Mouse (Mus musculus) CH12.LX (cell line): ENCODE measurements around the gene Trp53i13. TPM values are rescaled to one million over a fixed set of nuclear protein-coding genes. Genes with fewer than 3 reads are reported as not detected.

Experiments
- DNase-seq: peaks from one replicate; pipeline ENCODE4 v3.0.0-alpha.2; 2013; ENCODE audit errors: extremely low read depth
- H3K27ac ChIP-seq: 2 replicates; pipeline ENCODE4 v1.5.1; 2012; ENCODE audit warnings: low read depth, mild to moderate bottlenecking, control low read depth, moderate library complexity; ENCODE audit not compliant: insufficient read depth
- H3K27me3 ChIP-seq: replicated peaks from 2 replicates; pipeline ENCODE3; 2012; ENCODE audit warnings: inconsistent platforms
- H3K36me3 ChIP-seq, 2 experiments: replicated peaks in 1 of 2; 2 replicates each; pipeline versions ENCODE3 to v1.6.1; 2012; ENCODE audit warnings: inconsistent platforms in 1 of 2, low read length in 1 of 2, mild to moderate bottlenecking in 1 of 2, mixed read lengths in 1 of 2, moderate library complexity in 1 of 2; ENCODE audit not compliant: control insufficient read depth in 1 of 2, insufficient read depth in 1 of 2
- H3K4me1 ChIP-seq, 2 experiments: 2 replicates each; pipeline ENCODE4 v1.6.1; 2012; ENCODE audit warnings: inconsistent platforms in 1 of 2, moderate library complexity in 1 of 2; ENCODE audit not compliant: insufficient read depth in 2 of 2, control insufficient read depth in 1 of 2
- H3K4me2 ChIP-seq: 2 replicates; pipeline ENCODE4 v1.6.1; 2012; ENCODE audit warnings: low read depth, mild to moderate bottlenecking, control low read depth; ENCODE audit not compliant: poor library complexity, insufficient read depth, severe bottlenecking
- H3K4me3 ChIP-seq, 3 experiments: fragments of 150-350 bp in 1 of 3; sonication (generic) in 1 of 3; replicated peaks in 1 of 3; 2 replicates each; pipeline versions ENCODE3 to v1.5.1; 2011 to 2012; ENCODE audit warnings: low read depth in 2 of 3, low read length in 2 of 3, mild to moderate bottlenecking in 2 of 3, moderate library complexity in 2 of 3, control low read depth in 1 of 3, improper control_type of control experiment in 1 of 3, inconsistent platforms in 1 of 3, mixed read lengths in 1 of 3; ENCODE audit not compliant: poor library complexity in 1 of 3
- H3K79me2 ChIP-seq: replicated peaks from 2 replicates; pipeline ENCODE4 v1.6.1; 2012; ENCODE audit warnings: mild to moderate bottlenecking, moderate library complexity; ENCODE audit not compliant: control insufficient read depth, poor library complexity, insufficient read depth, severe bottlenecking; ENCODE audit errors: extremely low read depth
- H3K9ac ChIP-seq: 2 replicates; pipeline ENCODE4 v1.6.1; 2012; ENCODE audit warnings: low read depth, mild to moderate bottlenecking, control low read depth, moderate library complexity; ENCODE audit not compliant: insufficient read depth
- H3K9me3 ChIP-seq: replicated peaks from 2 replicates; pipeline ENCODE3; 2012; ENCODE audit warnings: low read length, inconsistent platforms, mixed read lengths
- BHLHE40 ChIP-seq: IDR thresholded peaks from 2 replicates; pipeline ENCODE4 v1.6.1; 2011; ENCODE audit warnings: mild to moderate bottlenecking, low read depth, low read length, improper control_type of control experiment
- CHD1 ChIP-seq: IDR thresholded peaks from 2 replicates; pipeline ENCODE4 v1.6.1; 2012; ENCODE audit warnings: low read depth, low read length, improper control_type of control experiment, inconsistent platforms
- CHD2 ChIP-seq: IDR thresholded peaks from 2 replicates; pipeline ENCODE4 v1.6.1; 2011; ENCODE audit warnings: low read length, improper control_type of control experiment
- CTCF ChIP-seq, 2 experiments: IDR thresholded peaks in 1 of 2; conservative IDR thresholded peaks in 1 of 2; 2 replicates each; pipeline ENCODE4 v1.5.1; 2011 to 2012; ENCODE audit warnings: low read depth in 2 of 2, low read length in 2 of 2, improper control_type of control experiment in 1 of 2, inconsistent platforms in 1 of 2, mild to moderate bottlenecking in 1 of 2, moderate library complexity in 1 of 2
- E2F4 ChIP-seq: IDR thresholded peaks from 2 replicates; pipeline ENCODE4 v1.6.1; 2011; ENCODE audit warnings: low read depth, low read length, improper control_type of control experiment; ENCODE audit not compliant: insufficient replicate concordance
- ELF1 ChIP-seq: IDR thresholded peaks from 2 replicates; pipeline ENCODE4 v1.6.1; 2014; ENCODE audit warnings: low read depth, mild to moderate bottlenecking, inconsistent platforms, low read length, improper control_type of control experiment
- EP300 ChIP-seq: IDR thresholded peaks from 2 replicates; pipeline ENCODE4 v1.6.1; 2011; ENCODE audit warnings: low read length, improper control_type of control experiment
- ETS1 ChIP-seq: conservative IDR thresholded peaks from 2 replicates; pipeline ENCODE4 v1.6.1; 2012; ENCODE audit warnings: low read depth, mild to moderate bottlenecking, inconsistent platforms, low read length, improper control_type of control experiment, moderate library complexity
- JUN ChIP-seq: IDR thresholded peaks from 2 replicates; pipeline ENCODE4 v1.6.1; 2011; ENCODE audit warnings: low read depth, mild to moderate bottlenecking, low read length, improper control_type of control experiment, moderate library complexity; ENCODE audit not compliant: insufficient read depth
- KAT2A ChIP-seq: IDR thresholded peaks from 2 replicates; pipeline ENCODE4 v1.6.1; 2012; ENCODE audit warnings: low read length, improper control_type of control experiment, inconsistent platforms; ENCODE audit not compliant: insufficient replicate concordance
- MAFK ChIP-seq: IDR thresholded peaks from 2 replicates; pipeline ENCODE4 v1.6.1; 2011; ENCODE audit warnings: low read length, improper control_type of control experiment; ENCODE audit not compliant: insufficient replicate concordance
- MAX ChIP-seq: IDR thresholded peaks from 2 replicates; pipeline ENCODE4 v1.6.1; 2011; ENCODE audit warnings: low read length, improper control_type of control experiment
- MAZ ChIP-seq: IDR thresholded peaks from 2 replicates; pipeline ENCODE4 v1.6.1; 2012; ENCODE audit warnings: low read depth, mild to moderate bottlenecking, inconsistent platforms, low read length, improper control_type of control experiment, moderate library complexity
- MXI1 ChIP-seq: IDR thresholded peaks from 2 replicates; pipeline ENCODE4 v1.6.1; 2011; ENCODE audit warnings: mild to moderate bottlenecking, low read depth, low read length, improper control_type of control experiment
- MYC ChIP-seq: IDR thresholded peaks from 2 replicates; pipeline ENCODE4 v1.6.1; 2011; ENCODE audit warnings: low read depth, mild to moderate bottlenecking, improper control_type of control experiment, low read length
- POLR2A ChIP-seq: IDR thresholded peaks from 2 replicates; pipeline ENCODE4 v1.6.1; 2011; ENCODE audit warnings: low read depth, mild to moderate bottlenecking, improper control_type of control experiment, low read length
- SMC3 ChIP-seq: IDR thresholded peaks from 2 replicates; pipeline ENCODE4 v1.6.1; 2011; ENCODE audit warnings: low read depth, low read length, improper control_type of control experiment
- TCF12 ChIP-seq: IDR thresholded peaks from 2 replicates; pipeline ENCODE4 v1.6.1; 2014; ENCODE audit warnings: low read depth, mild to moderate bottlenecking, inconsistent platforms, low read length, improper control_type of control experiment
- UBTF ChIP-seq: IDR thresholded peaks from 2 replicates; pipeline ENCODE4 v1.6.1; 2012; ENCODE audit warnings: low read depth, mild to moderate bottlenecking, inconsistent platforms, low read length, improper control_type of control experiment, moderate library complexity
- ZC3H11A ChIP-seq: IDR thresholded peaks from 2 replicates; pipeline ENCODE4 v1.6.1; 2012; ENCODE audit warnings: low read depth, mild to moderate bottlenecking, inconsistent platforms, low read length, improper control_type of control experiment
- ZKSCAN1 ChIP-seq: IDR thresholded peaks from 2 replicates; pipeline ENCODE4 v1.6.1; 2012; ENCODE audit warnings: low read depth, inconsistent platforms, low read length, improper control_type of control experiment, borderline replicate concordance
- ZNF384 ChIP-seq: IDR thresholded peaks from 2 replicates; pipeline ENCODE4 v1.6.1; 2012; ENCODE audit warnings: low read depth, low read length, improper control_type of control experiment, inconsistent platforms
- dilution Hi-C: fragments of 300-500 bp; cut with MboI; formaldehyde crosslinking; loops from 2 replicates; pipeline ENCODE4 v1.14.3; 2020; ENCODE audit warnings: low sequenced_read_pairs; ENCODE audit not compliant: extremely low pct_unique_long_range_greater_than_20kb, extremely low pct_ligation_motif_present
- in situ Hi-C: fragments of 300-500 bp; cut with MboI; formaldehyde crosslinking; loops from 3 replicates; pipeline ENCODE4 v1.14.3; 2019; ENCODE audit warnings: low sequenced_read_pairs, low pct_ligation_motif_present, low pct_unique_long_range_greater_than_20kb, mixed read lengths
- polyA plus RNA-seq: library from polyadenylated mRNA; unstranded; fragments of >175 nt; gene quantifications from 2 replicates; pipeline ENCODE4 v1.2.1, GENCODE M21; 2012; ENCODE audit warnings: low read depth; ENCODE audit not compliant: insufficient read length
- total RNA-seq, 2 experiments: library from RNA; depleted of rRNA; stranded (reverse); fragments of 300-350 nt in 1 of 2; fragments of >200 nt in 1 of 2; gene quantifications; 2 replicates each; pipeline ENCODE4 v1.2.3; 2012 to 2014

Gene Trp53i13
- total and polyA plus RNA-seq, 3 experiments, result 6.7 to 12.8 (median 12.6) TPM

GRCm38 (mm10) chr11:77462283-77463100, 53.3 kb downstream of the Trp53i13 start, which contains the start of gene Coro6:
Coro6 (plus strand) TSS chr11:77462411.
- Histone ChIP-seq H3K4me2 (peak within 1 kb of the TSS; percentile 31), H3K4me1 (peaks cover 6 to 31% of the 10 kb centered on the region in 2 experiments; a peak in 3 of 4 replicates), H3K27ac (no peak within 1 kb of the TSS), H3K27me3 (peaks cover 50% of the 10 kb centered on the region), H3K9ac (peak within 1 kb of the TSS; percentile 21), H3K79me2 (no peaks in the 10 kb centered on the region), H3K36me3 (peaks cover 0 to 5% of the 10 kb centered on the region in 2 experiments), H3K9me3 (no peaks in the 10 kb centered on the region), H3K4me3 (peak within 1 kb of the TSS; percentile 45 to 62 (median 51))
- DNase-seq, result no peak
- dilution Hi-C loops, result no loop called here
- in situ Hi-C loops, result loop anchor here (25.0 kb wide), 1 partner anchor 475 kb away; the partner anchor contains the start of gene Slc6a4
- TF ChIP-seq SMC3 (no peak), UBTF (peak; percentile 96; the same call in 1 of the 2 replicates), MAX (peak; percentile 58; the same call in 1 of the 2 replicates), TCF12 (peak; percentile 65), POLR2A (peak; percentile 30; the same call in 1 of the 2 replicates), ELF1 (0 out of 2 replicates have a peak, but pooled peaks have one; percentile 27), CTCF (conservative IDR thresholded peaks at IDR 0.05 in 1 of 2, IDR thresholded peaks at IDR 0.05 in 1 of 2; ENCODE audit: low read depth in 2 of 2, low read length in 2 of 2) (no peak), CHD1 (no peak), KAT2A (0 out of 2 replicates have a peak, but pooled peaks have one; percentile 43), MXI1 (peak; percentile 80; the same call in 1 of the 2 replicates), EP300 (no peak), CHD2 (0 out of 2 replicates have a peak, but pooled peaks have one; percentile 11), ZC3H11A (no peak), MYC (peak; percentile 30; the same call in 1 of the 2 replicates), E2F4 (0 out of 2 replicates have a peak, but pooled peaks have one; percentile 67), MAZ (peak; percentile 48; the same call in 1 of the 2 replicates), BHLHE40 (peak; percentile 45)

DNA sequence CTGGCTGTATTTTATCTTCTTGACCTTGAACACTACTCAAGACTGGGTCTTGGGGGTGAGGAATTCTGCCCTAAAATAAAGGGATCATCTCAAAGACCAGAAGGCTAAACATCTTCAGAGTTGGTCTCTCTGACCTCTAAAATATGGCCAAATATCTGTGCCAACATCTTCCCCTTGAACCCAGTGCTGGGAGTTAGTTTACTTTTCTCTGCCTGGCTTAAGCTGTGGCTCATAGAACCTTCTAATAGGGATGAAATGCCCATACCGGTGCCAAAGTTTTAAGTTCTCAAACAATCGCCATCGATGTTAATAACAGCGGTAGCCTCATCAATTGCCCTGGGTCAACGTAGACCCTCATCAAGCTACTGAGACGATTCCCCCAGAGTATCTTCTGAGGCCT, 53.9 kb downstream of the Trp53i13 start:
- Histone ChIP-seq H3K9ac (peak overlapping the region; percentile 8; the same call in 1 of the 2 replicates), H3K27ac (no peak overlapping the region), H3K27me3 (peaks cover 48% of the 10 kb centered on the region), H3K36me3 (peaks cover 0 to 8% of the 10 kb centered on the region in 2 experiments), H3K4me1 (peaks cover 3 to 26% of the 10 kb centered on the region in 2 experiments; a peak in 2 of 4 replicates), H3K4me3 (peak overlapping the region; percentile 45 to 62 (median 51)), H3K79me2 (no peaks in the 10 kb centered on the region), H3K4me2 (peak overlapping the region; percentile 31)
- TF ChIP-seq POLR2A, result no peak
- TF ChIP-seq MAFK, result no peak
- no peak for TF ChIP-seq CHD2
- TF ChIP-seq ZKSCAN1, result no peak
- TF ChIP-seq JUN, result no peak
- TF ChIP-seq ZNF384, result no peak
- TF ChIP-seq ETS1, result no peak
- TF ChIP-seq, all 38 proteins: peak for 0
- H3K9me3 ChIP-seq, result no peaks in the 10 kb centered on the region
- no peak for DNase-seq
- dilution Hi-C loops, result no loop called here
- in situ Hi-C loops, result loop anchor here (25.0 kb wide), 1 partner anchor 475 kb away; the partner anchor contains the start of gene Slc6a4
